Mouse (Mus musculus): Measurements from ENCODE around the gene Mindy4b-ps. TPM values are rescaled to one million over a fixed set of nuclear protein-coding genes. Genes with fewer than 3 reads are reported as not detected.

The Mindy4b-ps gene
- polyA plus RNA-seq, 1 experiment from 2014 or later = not detected

DNA sequence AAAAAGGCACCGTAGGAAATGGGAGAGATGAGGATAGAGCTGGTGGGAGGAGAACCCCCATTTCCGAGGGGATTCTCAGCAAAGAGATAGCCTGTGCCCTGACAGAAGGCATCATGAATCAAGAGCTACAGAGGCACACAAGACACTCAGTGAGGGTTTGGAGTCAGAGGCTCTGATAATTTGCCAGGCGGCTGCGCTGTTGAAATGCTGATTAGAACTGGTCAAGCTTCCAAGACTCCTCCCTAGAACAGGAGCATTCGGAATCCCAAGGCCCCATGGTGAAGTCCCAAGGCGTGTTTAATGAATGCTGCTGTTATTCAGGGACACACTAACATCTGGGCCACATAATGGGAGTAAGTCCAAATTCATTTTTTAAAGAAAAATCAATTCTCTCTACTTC is 4.8 kb downstream of the Mindy4b-ps start:
- H3K4me2 ChIP-seq = no peak overlapping the region
- no peaks in the 10 kb centered on the region for H3K36me3 ChIP-seq
- WGBS = 32% methylated on average over 6 of the region's 6 CpGs
- no peak overlapping the region for H3K9ac ChIP-seq
- H3K27me3 ChIP-seq (replicated peaks) = no peaks in the 10 kb centered on the region
- H3K4me1 ChIP-seq (replicated peaks) = no peaks in the 10 kb centered on the region
- ATAC-seq (ENCODE audit: insufficient number of reproducible peaks, low FRiP score) = no peak
- H3K27ac ChIP-seq (ENCODE audit: poor library complexity, severe bottlenecking) = no peak overlapping the region
- H3K9me3 ChIP-seq (replicated peaks) = no peaks in the 10 kb centered on the region
- no peak overlapping the region for H3K4me3 ChIP-seq

DNA sequence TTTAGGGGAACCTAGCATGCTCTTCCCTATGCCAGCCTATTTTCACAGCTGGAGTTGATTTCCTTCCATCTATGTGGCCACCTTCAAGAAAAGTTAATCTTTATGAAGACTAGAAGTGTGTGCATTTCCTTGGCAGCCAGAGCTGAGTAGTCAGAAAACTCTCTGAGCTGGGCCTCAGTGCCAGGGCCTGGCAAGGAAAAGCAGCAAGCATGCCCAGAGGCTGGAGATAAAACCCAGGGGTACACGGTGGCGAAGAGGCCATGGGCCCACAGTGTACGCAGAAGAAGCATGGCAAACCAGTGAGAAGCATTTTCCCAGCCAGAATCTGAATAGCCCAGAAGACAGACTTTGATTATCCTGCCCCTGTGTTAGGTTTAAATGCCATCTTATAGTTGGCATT is 7.9 kb downstream of the Mindy4b-ps start:
- no peaks in the 10 kb centered on the region for H3K4me1 ChIP-seq (replicated peaks)
- no peak for ATAC-seq (ENCODE audit: insufficient number of reproducible peaks, low FRiP score)
- H3K36me3 ChIP-seq = no peaks in the 10 kb centered on the region
- no peaks in the 10 kb centered on the region for H3K9me3 ChIP-seq (replicated peaks)
- H3K27me3 ChIP-seq (replicated peaks) = no peaks in the 10 kb centered on the region
- WGBS = 77% methylated on average over 3 of the region's 3 CpGs
- H3K27ac ChIP-seq (ENCODE audit: poor library complexity, severe bottlenecking) = no peak overlapping the region
- H3K9ac ChIP-seq = no peak overlapping the region
- no peak overlapping the region for H3K4me3 ChIP-seq
- no peak overlapping the region for H3K4me2 ChIP-seq

- H3K27ac ChIP-seq (ENCODE audit: poor library complexity, severe bottlenecking) = no peak overlapping the region
- H3K9me3 ChIP-seq (replicated peaks) = no peaks in the 10 kb centered on the region
- H3K36me3 ChIP-seq = no peaks in the 10 kb centered on the region
- ATAC-seq (ENCODE audit: insufficient number of reproducible peaks, low FRiP score) = no peak
- H3K27me3 ChIP-seq (replicated peaks) = no peaks in the 10 kb centered on the region
- no peak overlapping the region for H3K9ac ChIP-seq
- WGBS = 40% methylated on average over 11 of the region's 11 CpGs
- no peak overlapping the region for H3K4me3 ChIP-seq
- H3K4me2 ChIP-seq = no peak overlapping the region
- H3K4me1 ChIP-seq (replicated peaks) = no peaks in the 10 kb centered on the region
Observed at GRCm38 (mm10) chr3:58810353-58810752, 11.8 kb downstream of the Mindy4b-ps start.

DNA sequence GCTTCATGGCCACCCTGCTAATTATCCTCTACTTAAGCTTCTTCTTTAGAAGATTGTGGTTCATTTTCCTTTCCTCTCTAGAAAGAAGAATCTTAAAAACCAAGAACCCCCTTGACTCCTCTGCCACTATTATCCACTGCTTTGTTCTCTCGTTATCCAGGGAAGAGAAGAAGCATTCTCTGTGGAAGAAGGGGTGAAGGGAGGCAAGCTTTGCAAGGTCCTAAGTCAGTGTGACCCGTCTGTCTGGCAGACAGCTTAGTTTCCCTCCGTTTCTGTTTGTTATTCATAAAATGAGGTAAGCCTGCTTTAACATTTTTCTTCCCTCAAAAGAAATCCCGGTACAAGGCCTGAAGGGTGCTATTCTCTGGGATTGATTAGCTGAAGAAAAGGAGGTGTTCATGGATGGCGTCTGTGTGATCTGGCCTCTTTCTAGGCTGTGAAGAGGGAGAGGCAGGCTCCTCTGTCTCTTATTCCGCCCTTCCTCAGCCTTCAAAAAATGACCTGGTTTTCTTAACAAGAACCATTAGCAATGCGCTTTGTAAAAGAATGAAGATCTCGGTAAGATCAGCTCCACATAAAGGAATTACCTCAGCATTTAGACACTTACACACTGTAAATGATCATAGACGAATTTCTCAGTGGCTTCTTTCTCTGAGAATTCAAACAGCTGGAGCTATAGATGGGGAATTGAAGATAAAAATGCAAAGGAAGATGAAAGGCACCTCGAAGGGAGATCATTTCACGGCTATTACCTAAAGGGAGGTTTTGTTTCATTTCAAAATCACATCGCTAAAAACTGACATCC is 12.8 kb downstream of the Mindy4b-ps start:
- ATAC-seq (ENCODE audit: insufficient number of reproducible peaks, low FRiP score) = no peak
- 62% methylated on average over 12 of the region's 12 CpGs for WGBS
- Histone ChIP-seq H3K4me2 (no peak overlapping the region), H3K4me3 (no peak overlapping the region), H3K9ac (no peak overlapping the region), H3K27me3 (replicated peaks) (no peaks in the 10 kb centered on the region), H3K4me1 (replicated peaks) (0 out of 2 replicates have a peak, but pooled peaks cover 7% of the 10 kb centered on the region), H3K36me3 (no peaks in the 10 kb centered on the region), H3K9me3 (replicated peaks) (no peaks in the 10 kb centered on the region), H3K27ac (ENCODE audit: poor library complexity, severe bottlenecking) (no peak overlapping the region)

GRCm38 (mm10) chr3:58808636-58809035 is 13.5 kb downstream of the Mindy4b-ps start:
- Histone ChIP-seq H3K27me3 (replicated peaks) (no peaks in the 10 kb centered on the region), H3K36me3 (no peaks in the 10 kb centered on the region), H3K27ac (ENCODE audit: poor library complexity, severe bottlenecking) (no peak overlapping the region), H3K4me3 (no peak overlapping the region), H3K9ac (no peak overlapping the region), H3K4me1 (replicated peaks) (0 out of 2 replicates have a peak, but pooled peaks cover 8% of the 10 kb centered on the region), H3K9me3 (replicated peaks) (no peaks in the 10 kb centered on the region), H3K4me2 (no peak overlapping the region)
- ATAC-seq (ENCODE audit: insufficient number of reproducible peaks, low FRiP score) = no peak
- WGBS = 85% methylated on average over 5 of the region's 5 CpGs

GRCm38 (mm10) chr3:58804745-58805144 is 17.4 kb downstream of the Mindy4b-ps start:
- Histone ChIP-seq H3K9me3 (replicated peaks) (no peaks in the 10 kb centered on the region), H3K4me2 (no peak overlapping the region), H3K27ac (ENCODE audit: poor library complexity, severe bottlenecking) (no peak overlapping the region), H3K9ac (no peak overlapping the region), H3K4me3 (no peak overlapping the region), H3K27me3 (replicated peaks) (no peaks in the 10 kb centered on the region), H3K4me1 (replicated peaks) (0 out of 2 replicates have a peak, but pooled peaks cover 8% of the 10 kb centered on the region), H3K36me3 (no peaks in the 10 kb centered on the region)
- 57% methylated on average over 6 of the region's 6 CpGs for WGBS
- peak; percentile 63 for ATAC-seq (ENCODE audit: insufficient number of reproducible peaks, low FRiP score)

- no peak overlapping the region for H3K9ac ChIP-seq
- H3K9me3 ChIP-seq (replicated peaks) = no peaks in the 10 kb centered on the region
- no peak for ATAC-seq (ENCODE audit: insufficient number of reproducible peaks, low FRiP score)
- WGBS = 80% methylated on average over 4 of the region's 4 CpGs
- no peaks in the 10 kb centered on the region for H3K4me1 ChIP-seq (replicated peaks)
- no peaks in the 10 kb centered on the region for H3K27me3 ChIP-seq (replicated peaks)
- no peak overlapping the region for H3K27ac ChIP-seq (ENCODE audit: poor library complexity, severe bottlenecking)
- no peak overlapping the region for H3K4me3 ChIP-seq
- no peaks in the 10 kb centered on the region for H3K36me3 ChIP-seq
- H3K4me2 ChIP-seq = no peak overlapping the region
Observed at GRCm38 (mm10) chr3:58798676-58799075, 23.4 kb downstream of the Mindy4b-ps start.

DNA sequence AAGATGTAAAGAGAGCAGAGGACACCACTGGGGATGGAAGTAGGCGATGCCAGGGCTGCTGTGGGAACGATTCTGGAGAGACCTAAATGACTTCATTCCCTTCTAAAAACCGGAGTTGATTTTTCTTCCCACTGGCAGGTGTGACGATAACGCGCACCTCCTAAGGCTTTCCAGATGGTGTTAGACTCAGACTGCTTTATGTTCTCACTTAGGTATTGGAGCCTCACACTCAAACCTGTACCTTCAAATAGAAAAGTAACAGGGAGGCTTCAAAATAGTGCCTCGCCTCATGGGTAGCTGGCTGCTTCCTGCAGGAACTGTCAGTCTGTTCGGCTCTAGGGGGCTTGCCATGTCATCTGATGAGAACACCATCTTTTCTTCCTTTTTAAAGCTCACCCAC is 23.9 kb downstream of the Mindy4b-ps start:
- Histone ChIP-seq H3K9me3 (replicated peaks) (no peaks in the 10 kb centered on the region), H3K4me3 (no peak overlapping the region), H3K9ac (no peak overlapping the region), H3K36me3 (no peaks in the 10 kb centered on the region), H3K27ac (ENCODE audit: poor library complexity, severe bottlenecking) (no peak overlapping the region), H3K4me1 (replicated peaks) (no peaks in the 10 kb centered on the region), H3K27me3 (replicated peaks) (no peaks in the 10 kb centered on the region), H3K4me2 (no peak overlapping the region)
- 76% methylated on average over 8 of the region's 8 CpGs for WGBS
- ATAC-seq (ENCODE audit: insufficient number of reproducible peaks, low FRiP score) = no peak

DNA sequence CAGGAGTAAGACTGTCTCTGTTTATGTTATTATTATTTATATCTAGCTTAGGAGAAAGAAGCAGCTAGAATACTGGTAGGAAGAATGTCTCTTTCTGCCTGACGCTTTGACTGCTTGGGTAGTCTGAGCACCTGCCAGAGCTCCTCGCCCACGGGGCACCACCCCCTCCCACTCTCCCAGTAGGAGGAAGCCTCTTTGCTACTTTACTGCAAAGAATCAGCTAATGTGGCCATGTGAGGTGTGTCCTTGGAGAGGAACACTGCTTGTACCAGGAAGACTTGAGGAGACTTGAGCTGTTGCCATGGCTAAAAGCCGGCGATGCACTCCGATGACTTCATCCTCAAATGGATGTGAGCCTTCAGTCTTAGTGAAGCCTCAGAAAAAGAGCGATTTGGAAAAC is 32.6 kb downstream of the Mindy4b-ps start:
- no peak overlapping the region for H3K4me2 ChIP-seq
- no peak overlapping the region for H3K27ac ChIP-seq (ENCODE audit: poor library complexity, severe bottlenecking)
- no peaks in the 10 kb centered on the region for H3K9me3 ChIP-seq (replicated peaks)
- no peak for ATAC-seq (ENCODE audit: insufficient number of reproducible peaks, low FRiP score)
- no peak overlapping the region for H3K9ac ChIP-seq
- H3K27me3 ChIP-seq (replicated peaks) = no peaks in the 10 kb centered on the region
- WGBS = 73% methylated on average over 7 of the region's 7 CpGs
- no peaks in the 10 kb centered on the region for H3K36me3 ChIP-seq
- H3K4me1 ChIP-seq (replicated peaks) = peaks cover 5% of the 10 kb centered on the region; the same call in 1 of the 2 replicates
- no peak overlapping the region for H3K4me3 ChIP-seq

DNA sequence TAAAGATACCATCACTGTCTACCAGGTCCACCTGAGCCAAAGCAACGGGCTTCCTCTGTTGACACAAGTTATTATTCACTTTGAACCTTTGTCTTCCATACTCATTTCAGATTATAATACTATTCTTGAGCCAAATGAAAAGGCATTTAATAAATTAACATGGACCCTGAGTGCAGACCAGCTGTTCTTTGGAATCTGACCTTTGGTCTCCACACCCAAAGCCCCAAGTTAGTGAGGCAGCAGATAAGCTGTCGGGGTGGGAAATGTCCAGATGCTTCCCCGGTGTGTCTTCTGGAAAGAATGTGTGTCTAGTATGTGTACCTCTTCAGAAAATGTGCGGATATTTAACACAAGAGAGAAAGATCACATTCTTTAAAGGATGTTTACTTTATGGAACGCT is 33.1 kb downstream of the Mindy4b-ps start:
- H3K4me2 ChIP-seq = no peak overlapping the region
- H3K27me3 ChIP-seq (replicated peaks) = no peaks in the 10 kb centered on the region
- 52% methylated on average over 5 of the region's 5 CpGs for WGBS
- no peaks in the 10 kb centered on the region for H3K9me3 ChIP-seq (replicated peaks)
- no peak for ATAC-seq (ENCODE audit: insufficient number of reproducible peaks, low FRiP score)
- H3K36me3 ChIP-seq = no peaks in the 10 kb centered on the region
- no peak overlapping the region for H3K9ac ChIP-seq
- H3K27ac ChIP-seq (ENCODE audit: poor library complexity, severe bottlenecking) = no peak overlapping the region
- no peak overlapping the region for H3K4me3 ChIP-seq
- peaks cover 5% of the 10 kb centered on the region; the same call in 1 of the 2 replicates for H3K4me1 ChIP-seq (replicated peaks)

DNA sequence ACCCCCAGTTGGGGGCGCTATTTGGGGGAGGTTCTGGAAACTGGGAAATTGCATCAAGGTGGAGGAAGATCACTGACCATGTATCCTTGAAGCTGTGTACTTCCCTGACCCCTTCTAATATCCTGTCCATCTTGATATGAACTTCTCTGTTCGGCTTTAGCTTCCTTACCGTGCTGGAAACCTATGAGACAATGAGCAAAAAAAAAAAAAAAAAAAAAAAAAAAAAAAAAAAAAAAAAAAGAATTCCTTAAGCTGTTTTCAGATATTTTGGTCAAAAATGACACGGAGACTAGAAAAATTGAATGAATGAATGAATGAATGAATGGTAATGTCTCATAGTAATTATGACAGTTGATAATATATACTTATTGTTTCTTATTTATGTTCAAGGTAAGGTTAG is 35.6 kb downstream of the Mindy4b-ps start:
- H3K4me1 ChIP-seq (replicated peaks) = peaks cover 5% of the 10 kb centered on the region; the same call in 1 of the 2 replicates
- H3K36me3 ChIP-seq = no peaks in the 10 kb centered on the region
- no peak overlapping the region for H3K27ac ChIP-seq (ENCODE audit: poor library complexity, severe bottlenecking)
- no peak overlapping the region for H3K4me3 ChIP-seq
- peak overlapping the region; percentile 21; the same call in 1 of the 2 replicates for H3K4me2 ChIP-seq
- WGBS = 63% methylated on average over 4 of the region's 4 CpGs
- H3K9ac ChIP-seq = no peak overlapping the region
- H3K9me3 ChIP-seq (replicated peaks) = no peaks in the 10 kb centered on the region
- no peaks in the 10 kb centered on the region for H3K27me3 ChIP-seq (replicated peaks)
- no peak for ATAC-seq (ENCODE audit: insufficient number of reproducible peaks, low FRiP score)

DNA sequence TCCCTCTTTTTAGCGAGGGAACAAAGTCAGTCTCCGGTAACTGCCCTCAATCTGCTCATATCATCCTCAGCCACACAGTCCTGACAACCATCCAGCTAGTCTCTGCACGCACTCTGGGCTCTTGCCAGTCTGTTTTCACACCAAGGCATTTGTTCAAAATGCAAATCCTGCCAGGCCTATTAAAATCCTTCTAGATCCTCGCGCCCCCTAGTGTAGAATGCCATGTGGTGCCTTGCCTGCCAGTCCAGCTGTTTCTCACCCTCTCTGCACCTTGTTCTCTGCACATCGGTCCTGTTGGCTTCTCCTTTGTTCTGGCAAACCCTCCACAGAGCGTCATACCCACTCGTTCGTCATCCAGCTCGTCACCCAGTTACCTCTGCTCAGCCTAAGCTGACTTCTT is 36.2 kb downstream of the Mindy4b-ps start:
- no peak for ATAC-seq (ENCODE audit: insufficient number of reproducible peaks, low FRiP score)
- H3K36me3 ChIP-seq = no peaks in the 10 kb centered on the region
- no peaks in the 10 kb centered on the region for H3K27me3 ChIP-seq (replicated peaks)
- H3K9ac ChIP-seq = no peak overlapping the region
- H3K4me1 ChIP-seq (replicated peaks) = peaks cover 5% of the 10 kb centered on the region; the same call in 1 of the 2 replicates
- no peak overlapping the region for H3K27ac ChIP-seq (ENCODE audit: poor library complexity, severe bottlenecking)
- no peaks in the 10 kb centered on the region for H3K9me3 ChIP-seq (replicated peaks)
- 16% methylated on average over 10 of the region's 10 CpGs for WGBS
- peak overlapping the region; percentile 21; the same call in 1 of the 2 replicates for H3K4me2 ChIP-seq
- H3K4me3 ChIP-seq = no peak overlapping the region
